Mouse (Mus musculus) limb, embryonic 14.5 days (tissue): ENCODE results near the gene Ndufc2. TPM values are rescaled to one million over a fixed set of nuclear protein-coding genes. Genes with fewer than 3 reads are reported as not detected.

Experiments used
- ATAC-seq: fragments of 200-750 bp; cut with Nextera tagmentation; 2 replicates; pipeline ENCODE4 v1.8.0; 2017; ENCODE audit warnings: low read depth, moderate number of reproducible peaks, moderate TSS enrichment; ENCODE audit not compliant: low FRiP score
- DNase-seq: peaks from one replicate; pipeline ENCODE4 v3.0.0-alpha.2; 2015; ENCODE audit warnings: low spot score
- H3K27ac ChIP-seq: fragments of 300-500 bp; sonication (generic); replicated peaks from 2 replicates; pipeline ENCODE4 v1.5.1; 2014; ENCODE audit warnings: low read depth, mild to moderate bottlenecking, low read length, moderate library complexity, mixed read lengths
- H3K27me3 ChIP-seq: fragments of 300-500 bp; sonication (generic); 2 replicates; pipeline ENCODE4 v1.6.1; 2014; ENCODE audit warnings: low read length, mixed read lengths; ENCODE audit not compliant: control insufficient read depth, insufficient read depth
- H3K36me3 ChIP-seq: fragments of 300-500 bp; sonication (generic); 2 replicates; pipeline ENCODE4 v1.6.1; 2014; ENCODE audit warnings: mild to moderate bottlenecking, low read length, moderate library complexity, mixed read lengths; ENCODE audit not compliant: control insufficient read depth, insufficient read depth
- H3K4me1 ChIP-seq: fragments of 300-500 bp; sonication (generic); 2 replicates; pipeline ENCODE4 v1.6.1; 2014; ENCODE audit warnings: antibody characterized with exemption, low read length, mixed read lengths; ENCODE audit not compliant: control insufficient read depth, insufficient read depth
- H3K4me2 ChIP-seq: fragments of 300-500 bp; sonication (generic); replicated peaks from 2 replicates; pipeline ENCODE4 v1.6.1; 2014; ENCODE audit warnings: low read depth, mild to moderate bottlenecking, low read length, moderate library complexity; ENCODE audit not compliant: severe bottlenecking
- H3K4me3 ChIP-seq: fragments of 300-500 bp; sonication (generic); replicated peaks from 2 replicates; pipeline ENCODE4 v1.5.1; 2014; ENCODE audit warnings: low read length
- H3K9ac ChIP-seq: fragments of 300-500 bp; sonication (generic); 2 replicates; pipeline ENCODE4 v1.6.1; 2014; ENCODE audit warnings: mild to moderate bottlenecking, low read depth, low read length, moderate library complexity; ENCODE audit not compliant: severe bottlenecking
- H3K9me3 ChIP-seq: fragments of 300-500 bp; sonication (generic); 2 replicates; pipeline ENCODE4 v1.6.1; 2016; ENCODE audit warnings: low read length; ENCODE audit not compliant: control insufficient read depth
- POLR2A ChIP-seq: fragments of 200-500 bp; IDR thresholded peaks from 2 replicates; pipeline ENCODE4 v1.8.0; 2012; ENCODE audit warnings: inconsistent platforms, mild to moderate bottlenecking, moderate library complexity, borderline replicate concordance; ENCODE audit not compliant: insufficient read depth, insufficient read length; ENCODE audit errors: extremely low read depth
- WGBS: fragments of 180-500 bp; shearing (Covaris S2); extraction: QIAGEN DNeasy Blood & Tissue Kit; methylation state at CpG from one replicate; pipeline ENCODE4 v1.1.7; 2014; 5-methylcytosine and 5-hydroxymethylcytosine counted together
- polyA plus RNA-seq, 2 experiments: library from polyadenylated mRNA; depleted of rRNA in 1 of 2; stranded (reverse) in 1 of 2; unstranded in 1 of 2; fragments of >200 nt; fragmentation: Nextera tagmentation in 1 of 2; extraction: Ambion mirVana in 1 of 2; gene quantifications; 2 replicates each; pipeline versions ENCODE4 v1.2.1 to v1.2.3; 2012 to 2014

Ndufc2 gene
- polyA plus RNA-seq, 2 experiments, result 228 to 357 TPM

GRCm38 (mm10) chr7:97360955-97361354 lies 38.8 kb upstream of the Ndufc2 start:
- DNase-seq (no peak), ATAC-seq (no peak)
- Histone ChIP-seq H3K9ac (no peak overlapping the region), H3K9me3 (no peaks in the 10 kb centered on the region), H3K27ac (no peak overlapping the region), H3K36me3 (no peaks in the 10 kb centered on the region), H3K4me3 (no peak overlapping the region), H3K27me3 (no peaks in the 10 kb centered on the region), H3K4me2 (no peak overlapping the region), H3K4me1 (no peaks in the 10 kb centered on the region)
- WGBS, result 57% methylated on average over 3 of the region's 3 CpGs
- no peak for TF ChIP-seq POLR2A

- Histone ChIP-seq H3K27ac (no peak overlapping the region), H3K36me3 (no peaks in the 10 kb centered on the region), H3K9ac (no peak overlapping the region), H3K4me3 (no peak overlapping the region), H3K4me1 (no peaks in the 10 kb centered on the region), H3K9me3 (no peaks in the 10 kb centered on the region), H3K4me2 (no peak overlapping the region), H3K27me3 (no peaks in the 10 kb centered on the region)
- ATAC-seq (no peak), DNase-seq (peak; percentile 15)
- no peak for TF ChIP-seq POLR2A
- WGBS, result 33% methylated on average over 4 of the region's 4 CpGs
These were observed 38.3 kb upstream of the Ndufc2 start for GRCm38 (mm10) chr7:97361467-97361866.

- Histone ChIP-seq H3K4me1 (peaks cover 2% of the 10 kb centered on the region; the same call in 1 of the 2 replicates), H3K9me3 (no peaks in the 10 kb centered on the region), H3K27me3 (no peaks in the 10 kb centered on the region), H3K9ac (no peak overlapping the region), H3K36me3 (no peaks in the 10 kb centered on the region), H3K27ac (no peak overlapping the region), H3K4me2 (no peak overlapping the region), H3K4me3 (no peak overlapping the region)
- DNase-seq, result no peak
- ATAC-seq, result no peak
- no peak for TF ChIP-seq POLR2A
- 87% methylated on average over 1 of the region's 1 CpGs for WGBS
These were observed 33.9 kb upstream of the Ndufc2 start for GRCm38 (mm10) chr7:97365887-97366286.

- 93% methylated on average over 9 of the region's 9 CpGs for WGBS
- H3K27ac ChIP-seq, result no peak overlapping the region
- no peak for DNase-seq
These were observed 24.7 kb upstream of the Ndufc2 start for GRCm38 (mm10) chr7:97375101-97375500.

GRCm38 (mm10) chr7:97375906-97376305 lies 23.9 kb upstream of the Ndufc2 start:
- WGBS, result 87% methylated on average over 2 of the region's 2 CpGs
- Histone ChIP-seq H3K36me3 (peaks cover 52% of the 10 kb centered on the region), H3K9me3 (no peaks in the 10 kb centered on the region), H3K27ac (no peak overlapping the region), H3K4me3 (no peak overlapping the region), H3K4me2 (no peak overlapping the region), H3K9ac (no peak overlapping the region), H3K4me1 (peaks cover 7% of the 10 kb centered on the region), H3K27me3 (no peaks in the 10 kb centered on the region)
- no peak for TF ChIP-seq POLR2A
- no peak for DNase-seq
- no peak for ATAC-seq

More at GRCm38 (mm10) chr7:97375101-97375500, 24.7 kb upstream of the Ndufc2 start:
- H3K9ac ChIP-seq, result no peak overlapping the region
- H3K4me3 ChIP-seq, result no peak overlapping the region
- no peaks in the 10 kb centered on the region for H3K9me3 ChIP-seq
- H3K4me1 ChIP-seq, result peaks cover 9% of the 10 kb centered on the region
- ATAC-seq, result no peak
- H3K27me3 ChIP-seq, result no peaks in the 10 kb centered on the region
- TF ChIP-seq POLR2A, result no peak
- no peak overlapping the region for H3K4me2 ChIP-seq
- peaks cover 48% of the 10 kb centered on the region for H3K36me3 ChIP-seq

- Histone ChIP-seq H3K27ac (no peak overlapping the region), H3K9me3 (no peaks in the 10 kb centered on the region), H3K9ac (no peak overlapping the region), H3K4me2 (no peak overlapping the region), H3K36me3 (peaks cover 79% of the 10 kb centered on the region), H3K4me1 (no peaks in the 10 kb centered on the region), H3K27me3 (no peaks in the 10 kb centered on the region), H3K4me3 (no peak overlapping the region)
- TF ChIP-seq POLR2A, result no peak
- ATAC-seq (no peak), DNase-seq (no peak)
- WGBS, result 90% methylated on average over 5 of the region's 5 CpGs
These were observed 20.5 kb upstream of the Ndufc2 start for GRCm38 (mm10) chr7:97379304-97379703.
